ENCODE assay signal across 8 mouse cellular contexts in genomic region chr2:18063763-18064251, GRCm38 (mm10). TPM values are rescaled to one million over a fixed set of nuclear protein-coding genes. Genes with fewer than 3 reads are reported as not detected.
DNase-seq lines count a peak whose midpoint lies in the region; ATAC-seq and TF ChIP-seq lines count a peak whose summit lies in the region.

No protein-coding gene starts in this region.

- no peaks in the 10 kb centered on the region for H3K9me3 ChIP-seq in lung, embryonic 14.5 days (ENCODE audit: low read depth, low read length)
- H3K9me3 ChIP-seq in neural tube, embryonic 15.5 days (replicated peaks), result no peaks in the 10 kb centered on the region

- peaks cover 15% of the 10 kb centered on the region for H3K36me3 ChIP-seq in lung, embryonic 14.5 days (ENCODE audit: insufficient read depth)
- H3K36me3 ChIP-seq in neural tube, embryonic 15.5 days, result peaks cover 6% of the 10 kb centered on the region; the same call in 1 of the 2 replicates

- peak overlapping the region; percentile 93 for H3K4me2 ChIP-seq in lung, embryonic 14.5 days
- H3K4me2 ChIP-seq in neural tube, embryonic 15.5 days, result peak overlapping the region; percentile 68

- ATAC-seq in cerebellum, adult (ENCODE audit: insufficient number of reproducible peaks, low FRiP score, low TSS enrichment), result peak; percentile 60
- ATAC-seq in activated CD4-positive, CD25-positive, alpha-beta regulatory T cell, adult 4 months, result peak; percentile 31
- peak; percentile 56 for ATAC-seq in erythroid progenitor cell, adult 5-6 weeks (replicated peaks; ENCODE audit: low FRiP score, poor library complexity, severe bottlenecking)
- peak; percentile 58 for ATAC-seq in lung, embryonic 14.5 days (ENCODE audit: insufficient read depth)
- ATAC-seq in neural tube, embryonic 15.5 days (ENCODE audit: low FRiP score), result peak; percentile 66

- intact Hi-C loops in heart, postnatal 10 days (cut with DNase I), result loop anchor here (2.0 to 5.0 kb wide), 2 partner anchors 17 to 613 kb away; partner anchors contain the start of gene Bmi1

- 0 out of 2 replicates have a peak, but pooled peaks cover 7% of the 10 kb centered on the region for H3K4me1 ChIP-seq in lung, embryonic 14.5 days (ENCODE audit: insufficient read depth)
- peaks cover 16% of the 10 kb centered on the region for H3K4me1 ChIP-seq in neural tube, embryonic 15.5 days

- under 1% methylated on average over 18 of the region's 18 CpGs for WGBS in lung, embryonic 14.5 days
- 1% methylated on average over 18 of the region's 18 CpGs for WGBS in neural tube, embryonic 15.5 days

- peak overlapping the region; percentile 100 for H3K27ac ChIP-seq in lung, embryonic 14.5 days (ENCODE audit: low read depth)
- H3K27ac ChIP-seq in neural tube, embryonic 15.5 days (replicated peaks), result peak overlapping the region; percentile 98

- H3K4me3 ChIP-seq in lung, embryonic 14.5 days (ENCODE audit: low read depth, low read length), result peak overlapping the region; percentile 87
- peak overlapping the region; percentile 66 for H3K4me3 ChIP-seq in neural tube, embryonic 15.5 days (replicated peaks)

- TF ChIP-seq CTCF in lung, embryonic 14.5 days (IDR thresholded peaks at IDR 0.05; ENCODE audit: low read depth), result peak; percentile 20; the same call in 1 of the 2 replicates

- DNase-seq in cerebellum, adult 11 months, result no peak
- peak; percentile 75 to 80 for DNase-seq in heart, postnatal 10 days
- peak; percentile 62 to 67 for DNase-seq in layer of hippocampus, adult 8-10 months (ENCODE audit: low spot score in 2 of 2)
- peak; percentile 77 for DNase-seq in lung, embryonic 14.5 days

- H3K27me3 ChIP-seq in lung, embryonic 14.5 days (ENCODE audit: insufficient read depth, low read length), result no peaks in the 10 kb centered on the region
- H3K27me3 ChIP-seq in neural tube, embryonic 15.5 days (replicated peaks), result no peaks in the 10 kb centered on the region

- peak overlapping the region; percentile 98 for H3K9ac ChIP-seq in lung, embryonic 14.5 days
- peak overlapping the region; percentile 78 for H3K9ac ChIP-seq in neural tube, embryonic 15.5 days (replicated peaks)

RNA-seq across cellular contexts. Expression of gene Mllt10, which starts 8.8 kb away (rescaled TPM):
- polyA plus RNA-seq in activated CD4-positive, CD25-positive, alpha-beta regulatory T cell, adult 4 months (2017; shearing (Covaris generic)), result 10 to 100 TPM; 34.0 to 36.9 TPM
- total RNA-seq in erythroid progenitor cell, adult 5-6 weeks (2015; ENCODE audit: low replicate concordance), result 122 and 125 TPM in 2 replicates
- total RNA-seq in erythroid progenitor cell, adult 5-6 weeks (2017; ENCODE audit: low replicate concordance), result 77.9 and 98.0 TPM in 2 replicates
- 10 to 100 TPM; 40.6 to 43.1 TPM for total RNA-seq in heart, postnatal 10 days (2021)
- total RNA-seq in layer of hippocampus, adult 8-10 months (2022), result 10 to 100 TPM; 52.2 to 67.9 (median 61.5) TPM
- polyA plus RNA-seq in lung, embryonic 14.5 days (2014; fragmentation: Nextera tagmentation; extraction: Ambion mirVana), result 39.1 and 46.2 TPM in 2 replicates
- 46.2 and 57.7 TPM in 2 replicates for polyA plus RNA-seq in neural tube, embryonic 15.5 days (2015; fragmentation: Nextera tagmentation; extraction: Ambion mirVana)

RNA-seq across cellular contexts. Expression of gene Skida1, which starts 15.0 kb away (rescaled TPM):
- under 1 TPM; 0.25 to 0.48 TPM for polyA plus RNA-seq in activated CD4-positive, CD25-positive, alpha-beta regulatory T cell, adult 4 months (2017; shearing (Covaris generic))
- not detected in 2 replicates for total RNA-seq in erythroid progenitor cell, adult 5-6 weeks (2015; ENCODE audit: low replicate concordance)
- total RNA-seq in erythroid progenitor cell, adult 5-6 weeks (2017; ENCODE audit: low replicate concordance), result not detected in 2 replicates
- 1 to 10 TPM; 4.8 to 5.7 TPM for total RNA-seq in heart, postnatal 10 days (2021)
- 10 to 100 TPM; 12.9 to 16.1 (median 13.9) TPM for total RNA-seq in layer of hippocampus, adult 8-10 months (2022)
- polyA plus RNA-seq in lung, embryonic 14.5 days (2014; fragmentation: Nextera tagmentation; extraction: Ambion mirVana), result 8.3 and 8.5 TPM in 2 replicates
- 3.8 and 5.2 TPM in 2 replicates for polyA plus RNA-seq in neural tube, embryonic 15.5 days (2015; fragmentation: Nextera tagmentation; extraction: Ambion mirVana)

RNA-seq across cellular contexts. Expression of gene A930004D18Rik, which starts 26.3 kb away (rescaled TPM):
- 1 to 10 TPM; 2.3 to 2.9 TPM for polyA plus RNA-seq in activated CD4-positive, CD25-positive, alpha-beta regulatory T cell, adult 4 months (2017; shearing (Covaris generic))
- total RNA-seq in erythroid progenitor cell, adult 5-6 weeks (2015; ENCODE audit: low replicate concordance), result not detected in 2 replicates
- not detected in 2 replicates for total RNA-seq in erythroid progenitor cell, adult 5-6 weeks (2017; ENCODE audit: low replicate concordance)
- total RNA-seq in heart, postnatal 10 days (2021), result 1 to 10 TPM; 3.0 to 4.2 TPM
- 1 to 10 TPM; 3.8 to 6.3 (median 5.1) TPM for total RNA-seq in layer of hippocampus, adult 8-10 months (2022)
- 8.9 and 11.4 TPM in 2 replicates for polyA plus RNA-seq in lung, embryonic 14.5 days (2014; fragmentation: Nextera tagmentation; extraction: Ambion mirVana)
- polyA plus RNA-seq in neural tube, embryonic 15.5 days (2015; fragmentation: Nextera tagmentation; extraction: Ambion mirVana), result 8.6 and 13.1 TPM in 2 replicates

Comparison
In these comparisons a context has a peak if more than half of its experiments do, and no peak if none do; other contexts are left out.
1. RNA of gene Skida1, which starts 15.0 kb away (total RNA-seq): 12.9 to 16.1 TPM in layer of hippocampus, adult 8-10 months and 4.8 to 5.7 TPM in heart, postnatal 10 days; not detected in erythroid progenitor cell, adult 5-6 weeks; every median in the first group is over 4 times any median in the second.
2. RNA of gene A930004D18Rik, which starts 26.3 kb away (total RNA-seq): 3.8 to 6.3 TPM in layer of hippocampus, adult 8-10 months and 3.0 to 4.2 TPM in heart, postnatal 10 days; not detected in erythroid progenitor cell, adult 5-6 weeks; every median in the first group is over 4 times any median in the second.
3. Peak in every context shown above with its lines, with median percentiles within 50 percentile points of each other: ATAC-seq.